ENCODE assay signal across 12 mouse cellular contexts in the genomic region with DNA sequence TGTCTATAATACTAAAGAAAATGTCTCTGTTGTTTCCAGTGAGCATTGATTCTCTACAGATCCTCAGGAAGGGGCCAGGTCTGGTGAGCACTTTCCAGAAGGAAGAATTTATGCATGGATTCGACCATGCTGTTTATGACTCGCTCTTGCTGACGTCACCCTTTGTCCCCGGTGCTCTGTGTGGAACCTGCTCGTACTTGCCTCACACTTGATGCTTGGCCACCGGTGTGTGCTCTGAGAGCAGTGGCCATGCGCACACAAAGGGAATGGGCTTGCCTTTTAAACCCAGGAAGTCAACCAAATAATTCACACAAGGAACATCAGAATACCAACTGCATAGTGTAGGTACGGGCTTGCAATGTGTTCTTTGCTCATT.
DNase-seq lines count a peak whose midpoint lies in the region; ATAC-seq and TF ChIP-seq lines count a peak whose summit lies in the region.
"Had no signal": no experiment of that assay in that cellular context is flagged by ENCODE, and none has a peak within 500 bp of the region (broad histone marks: within the 10 kb centered on the region; RNA-seq: fewer than 3 reads in every experiment).

No protein-coding gene starts in this region.

- DNase-seq in forebrain, embryonic 14.5 days (ENCODE audit: low spot score), result no peak
- no peak for DNase-seq in midbrain, embryonic 10.5 days (ENCODE audit: low spot score)
- DNase-seq in limb, embryonic 10.5 days (ENCODE audit: low spot score), result no peak
- peak; percentile 19 for DNase-seq in stomach, postnatal 0 days (ENCODE audit: low spot score)
- no peak for DNase-seq in right cerebral cortex, postnatal 4 days
- DNase-seq: B cell, adult 2 months; cerebellum, postnatal 14 days had no signal

- H3K4me1 ChIP-seq in forebrain, embryonic 14.5 days (ENCODE audit: control insufficient read depth, insufficient read depth, low read length), result no peaks in the 10 kb centered on the region
- peaks cover 6% of the 10 kb centered on the region for H3K4me1 ChIP-seq in forebrain, embryonic 12.5 days
- peaks cover 27% of the 10 kb centered on the region for H3K4me1 ChIP-seq in midbrain, embryonic 10.5 days
- H3K4me1 ChIP-seq in midbrain, embryonic 15.5 days, result no peaks in the 10 kb centered on the region
- peaks cover 52% of the 10 kb centered on the region for H3K4me1 ChIP-seq in limb, embryonic 10.5 days
- peaks cover 2% of the 10 kb centered on the region; the same call in 1 of the 2 replicates for H3K4me1 ChIP-seq in stomach, postnatal 0 days (replicated peaks; ENCODE audit: control insufficient read depth, insufficient read depth)
- H3K4me1 ChIP-seq: megakaryocyte, embryonic 14.5 days had no signal

- no peaks in the 10 kb centered on the region for H3K27me3 ChIP-seq in forebrain, embryonic 14.5 days (replicated peaks; ENCODE audit: control insufficient read depth, insufficient read depth, low read length)
- H3K27me3 ChIP-seq in forebrain, embryonic 12.5 days, result no peaks in the 10 kb centered on the region
- no peaks in the 10 kb centered on the region; the same call in 1 of the 2 replicates for H3K27me3 ChIP-seq in midbrain, embryonic 10.5 days (ENCODE audit: low read depth, poor library complexity, severe bottlenecking)
- H3K27me3 ChIP-seq in midbrain, embryonic 15.5 days (replicated peaks), result no peaks in the 10 kb centered on the region
- H3K27me3 ChIP-seq in limb, embryonic 10.5 days (ENCODE audit: low read depth, poor library complexity, severe bottlenecking), result no peaks in the 10 kb centered on the region
- no peaks in the 10 kb centered on the region for H3K27me3 ChIP-seq in stomach, postnatal 0 days (ENCODE audit: control insufficient read depth, insufficient read depth, low read length)
- H3K27me3 ChIP-seq: megakaryocyte, embryonic 14.5 days had no signal

- no peak for TF ChIP-seq EP300 in stomach, postnatal 0 days (optimal IDR thresholded peaks at IDR 0.05)

- no peaks in the 10 kb centered on the region for H3K36me3 ChIP-seq in forebrain, embryonic 14.5 days (ENCODE audit: control insufficient read depth, insufficient read depth, low read length)
- no peaks in the 10 kb centered on the region for H3K36me3 ChIP-seq in forebrain, embryonic 12.5 days (replicated peaks)
- no peaks in the 10 kb centered on the region for H3K36me3 ChIP-seq in midbrain, embryonic 10.5 days
- H3K36me3 ChIP-seq in midbrain, embryonic 15.5 days (replicated peaks), result no peaks in the 10 kb centered on the region
- no peaks in the 10 kb centered on the region for H3K36me3 ChIP-seq in limb, embryonic 10.5 days
- H3K36me3 ChIP-seq in stomach, postnatal 0 days (ENCODE audit: control insufficient read depth, insufficient read depth, low read length), result no peaks in the 10 kb centered on the region

- no peak overlapping the region for H3K4me3 ChIP-seq in forebrain, embryonic 14.5 days (ENCODE audit: low read depth, low read length)
- H3K4me3 ChIP-seq in forebrain, embryonic 12.5 days (replicated peaks), result no peak overlapping the region
- H3K4me3 ChIP-seq in midbrain, embryonic 10.5 days, result no peak overlapping the region
- H3K4me3 ChIP-seq in midbrain, embryonic 15.5 days, result no peak overlapping the region
- H3K4me3 ChIP-seq in limb, embryonic 10.5 days, result no peak overlapping the region
- H3K4me3 ChIP-seq in stomach, postnatal 0 days (ENCODE audit: low read depth, low read length), result no peak overlapping the region
- H3K4me3 ChIP-seq: megakaryocyte, embryonic 14.5 days had no signal

- TF ChIP-seq CTCF in stomach, postnatal 0 days (IDR thresholded peaks at IDR 0.05; ENCODE audit: low read depth), result no peak

- no peaks in the 10 kb centered on the region for H3K9me3 ChIP-seq in forebrain, embryonic 14.5 days (replicated peaks; ENCODE audit: control insufficient read depth, low read length)
- H3K9me3 ChIP-seq in forebrain, embryonic 12.5 days, result no peaks in the 10 kb centered on the region
- H3K9me3 ChIP-seq in midbrain, embryonic 10.5 days (replicated peaks), result no peaks in the 10 kb centered on the region
- H3K9me3 ChIP-seq in midbrain, embryonic 15.5 days, result no peaks in the 10 kb centered on the region
- no peaks in the 10 kb centered on the region for H3K9me3 ChIP-seq in limb, embryonic 10.5 days (replicated peaks)
- H3K9me3 ChIP-seq in stomach, postnatal 0 days (ENCODE audit: control insufficient read depth, low read length), result no peaks in the 10 kb centered on the region

- 36% methylated on average over 8 of the region's 8 CpGs for WGBS in forebrain, embryonic 14.5 days
- WGBS in forebrain, embryonic 12.5 days, result 40% methylated on average over 8 of the region's 8 CpGs
- WGBS in midbrain, embryonic 10.5 days, result 69% methylated on average over 8 of the region's 8 CpGs
- WGBS in midbrain, embryonic 15.5 days, result 44% methylated on average over 8 of the region's 8 CpGs
- WGBS in limb, embryonic 10.5 days, result 81% methylated on average over 8 of the region's 8 CpGs
- WGBS in stomach, postnatal 0 days, result 46% methylated on average over 8 of the region's 8 CpGs

- H3K27ac ChIP-seq in forebrain, embryonic 14.5 days (ENCODE audit: low read depth, low read length), result no peak overlapping the region
- no peak overlapping the region for H3K27ac ChIP-seq in forebrain, embryonic 12.5 days
- peak overlapping the region; percentile 46; the same call in 1 of the 2 replicates for H3K27ac ChIP-seq in midbrain, embryonic 10.5 days (replicated peaks)
- H3K27ac ChIP-seq in midbrain, embryonic 15.5 days, result no peak overlapping the region
- H3K27ac ChIP-seq in limb, embryonic 10.5 days, result peak overlapping the region; percentile 77; the same call in 1 of the 2 replicates
- H3K27ac ChIP-seq in stomach, postnatal 0 days (replicated peaks), result no peak overlapping the region
- H3K27ac ChIP-seq: liver, embryonic 14.5 days had no signal

- H3K9ac ChIP-seq in forebrain, embryonic 14.5 days (ENCODE audit: low read length), result no peak overlapping the region
- H3K9ac ChIP-seq in forebrain, embryonic 12.5 days, result no peak overlapping the region
- no peak overlapping the region for H3K9ac ChIP-seq in midbrain, embryonic 15.5 days
- H3K9ac ChIP-seq in stomach, postnatal 0 days (ENCODE audit: low read length), result no peak overlapping the region
- H3K9ac ChIP-seq: liver, embryonic 14.5 days had no signal

- H3K4me2 ChIP-seq in forebrain, embryonic 14.5 days (ENCODE audit: low read length), result no peak overlapping the region
- no peak overlapping the region for H3K4me2 ChIP-seq in forebrain, embryonic 12.5 days
- H3K4me2 ChIP-seq in midbrain, embryonic 15.5 days, result no peak overlapping the region
- H3K4me2 ChIP-seq in stomach, postnatal 0 days (replicated peaks; ENCODE audit: low read depth), result no peak overlapping the region

- peak; percentile 15; the same call in 1 of the 2 replicates for ATAC-seq in forebrain, embryonic 14.5 days
- no peak for ATAC-seq in forebrain, embryonic 12.5 days (ENCODE audit: low FRiP score)
- ATAC-seq in midbrain, embryonic 15.5 days (replicated peaks), result no peak; the same call in 1 of the 2 replicates
- ATAC-seq in stomach, postnatal 0 days (ENCODE audit: low FRiP score, low TSS enrichment), result peak; percentile 40; the same call in 1 of the 2 replicates
- no peak for ATAC-seq in granulocyte monocyte progenitor cell, adult 5-6 weeks (replicated peaks; ENCODE audit: poor library complexity, severe bottlenecking)

Comparison
In these comparisons a context has a peak if more than half of its experiments do, and no peak if none do; other contexts are left out.
1. ATAC-seq: peak in forebrain, embryonic 14.5 days (single experiment) and stomach, postnatal 0 days (single experiment); none in forebrain, embryonic 12.5 days (single experiment), midbrain, embryonic 15.5 days (single experiment) and granulocyte monocyte progenitor cell, adult 5-6 weeks (single experiment).
2. H3K27ac ChIP-seq: peak in midbrain, embryonic 10.5 days (single experiment) and limb, embryonic 10.5 days (single experiment); none in forebrain, embryonic 14.5 days (single experiment), forebrain, embryonic 12.5 days (single experiment), midbrain, embryonic 15.5 days (single experiment) and stomach, postnatal 0 days (single experiment).